Mouse (Mus musculus) retina, postnatal 1 day (tissue): Measurements from ENCODE around the gene Klhdc4.

Experiments
- DNase-seq: peaks from one replicate; pipeline ENCODE4 v3.0.0-alpha.2; 2012

Klhdc4 gene

GRCm38 (mm10) chr8:121849303-121849702 is 19.9 kb upstream of the Klhdc4 start:
- DNase-seq: no peak

- no peak for DNase-seq
These were observed 19.1 kb upstream of the Klhdc4 start for GRCm38 (mm10) chr8:121848495-121848894.

- no peak for DNase-seq
These were observed 18.6 kb upstream of the Klhdc4 start for GRCm38 (mm10) chr8:121847987-121848386.

- DNase-seq: no peak
These were observed 18.0 kb upstream of the Klhdc4 start for GRCm38 (mm10) chr8:121847261-121847822.

GRCm38 (mm10) chr8:121846815-121847214 is 17.4 kb upstream of the Klhdc4 start:
- no peak for DNase-seq

GRCm38 (mm10) chr8:121844765-121845164 is 15.4 kb upstream of the Klhdc4 start:
- DNase-seq: no peak

- DNase-seq: no peak
These were observed 13.9 kb upstream of the Klhdc4 start for GRCm38 (mm10) chr8:121843184-121843733.

- no peak for DNase-seq
These were observed 12.9 kb upstream of the Klhdc4 start for GRCm38 (mm10) chr8:121842064-121842955.

GRCm38 (mm10) chr8:121841242-121841641 is 11.9 kb upstream of the Klhdc4 start:
- DNase-seq: peak; percentile 64

- DNase-seq: peak; percentile 86
These were observed 3.1 kb upstream of the Klhdc4 start for GRCm38 (mm10) chr8:121832503-121832902.

GRCm38 (mm10) chr8:121832061-121832460 is 2.7 kb upstream of the Klhdc4 start:
- no peak for DNase-seq

- no peak for DNase-seq
These were observed 501 bp upstream of the Klhdc4 start for GRCm38 (mm10) chr8:121829777-121830362.

GRCm38 (mm10) chr8:121828376-121829023 is 869 bp downstream of the Klhdc4 start:
- no peak for DNase-seq

- no peak for DNase-seq
These were observed 1.6 kb downstream of the Klhdc4 start for GRCm38 (mm10) chr8:121827726-121828125.

GRCm38 (mm10) chr8:121821770-121822169 is 7.6 kb downstream of the Klhdc4 start:
- no peak for DNase-seq

GRCm38 (mm10) chr8:121821320-121821719 is 8.0 kb downstream of the Klhdc4 start:
- no peak for DNase-seq

- no peak for DNase-seq
These were observed 8.5 kb downstream of the Klhdc4 start for GRCm38 (mm10) chr8:121820840-121821239.

- no peak for DNase-seq
These were observed 11.1 kb downstream of the Klhdc4 start for GRCm38 (mm10) chr8:121818226-121818625.

- DNase-seq: no peak
These were observed 17.3 kb downstream of the Klhdc4 start for GRCm38 (mm10) chr8:121811931-121812570.

GRCm38 (mm10) chr8:121811502-121811901 is 17.9 kb downstream of the Klhdc4 start:
- no peak for DNase-seq

- no peak for DNase-seq
These were observed 19.7 kb downstream of the Klhdc4 start for GRCm38 (mm10) chr8:121809524-121810155.

- no peak for DNase-seq
These were observed 21.3 kb downstream of the Klhdc4 start for GRCm38 (mm10) chr8:121808032-121808431.
